Mouse (Mus musculus): ENCODE results near the gene Il18bp. TPM values are rescaled to one million over a fixed set of nuclear protein-coding genes. Genes with fewer than 3 reads are reported as not detected.
A peak's percentile ranks its signal among the peaks of the same experiment; 100 is the strongest.
"Not testable (repeated sequence)": the region's sequence is repeated elsewhere in the genome, so short reads cannot be mapped to it uniquely, and the experiment has no call there.

The Il18bp gene
- total RNA-seq, 2 experiments from 2014 or later = 7.5 to 11.6 TPM

DNA sequence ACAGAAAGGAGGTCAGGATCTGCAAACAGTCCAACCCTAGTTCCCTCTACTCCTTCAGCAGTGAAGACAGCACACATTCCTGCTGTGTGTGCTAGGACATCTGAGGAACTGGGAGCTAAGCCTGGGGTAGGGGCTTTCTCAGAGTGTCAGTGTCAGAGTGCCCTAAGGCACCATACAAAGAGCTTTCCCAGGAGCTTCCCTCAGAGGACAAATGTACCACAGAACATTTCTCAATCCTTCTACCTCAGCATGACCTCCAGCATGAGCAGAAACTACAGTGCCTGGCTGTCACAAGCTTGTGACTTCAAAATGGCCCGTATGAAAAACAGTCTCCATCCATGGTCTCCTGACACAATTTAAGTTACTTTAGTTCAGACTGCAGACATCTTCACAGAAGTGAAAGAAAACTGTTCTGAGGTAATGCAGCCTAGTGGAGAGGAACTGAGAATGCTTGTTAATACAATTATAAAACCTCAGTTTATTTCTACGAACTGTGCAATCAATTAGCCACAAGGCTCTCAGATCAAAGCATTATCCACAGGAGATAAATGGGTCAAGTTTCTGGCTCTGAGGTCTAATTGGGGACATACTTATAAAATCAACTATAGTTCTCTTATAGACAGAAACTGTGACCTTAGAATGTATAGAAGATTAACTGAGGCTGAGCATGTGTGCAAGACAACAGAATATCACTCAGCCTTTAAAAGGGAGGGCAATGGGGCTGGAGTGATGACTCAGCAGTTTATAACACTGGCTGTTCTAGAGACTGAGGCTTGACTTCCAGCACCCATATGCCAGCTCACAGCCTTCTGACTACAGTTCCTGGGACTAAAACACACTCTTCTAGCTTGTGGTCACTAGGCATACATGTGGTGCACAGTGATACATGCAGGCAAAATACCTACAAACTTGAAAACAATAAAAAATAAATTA, 7.0 kb upstream of the Il18bp start:
- no peak for DNase-seq (ENCODE audit: low spot score in 2 of 2)
- no peak for TF ChIP-seq CTCF (conservative IDR thresholded peaks at IDR 0.05)
- H3K27ac ChIP-seq = no peak overlapping the region
- H3K4me3 ChIP-seq = no peak overlapping the region

DNA sequence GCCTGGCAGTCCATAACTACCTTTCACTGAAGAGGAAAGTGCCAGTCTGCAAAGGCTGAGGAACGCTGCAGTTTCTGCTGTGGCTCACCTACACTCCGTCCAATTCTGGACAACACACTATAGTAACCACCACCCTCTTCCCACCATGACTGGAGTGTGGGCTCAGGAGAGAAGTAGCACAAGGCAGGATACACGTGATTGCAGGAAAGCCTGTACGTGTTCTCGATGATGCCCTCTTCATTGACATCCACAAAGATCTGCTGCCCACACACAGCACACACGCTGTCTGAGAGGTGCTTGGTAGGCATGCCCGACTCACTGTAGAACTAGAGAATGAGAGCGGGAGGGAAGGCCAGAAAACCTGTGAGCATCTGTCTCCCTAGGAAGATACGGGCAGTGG, 5.3 kb upstream of the Il18bp start:
- no peak overlapping the region for H3K27ac ChIP-seq
- no peak for DNase-seq (ENCODE audit: low spot score in 2 of 2)
- TF ChIP-seq CTCF (conservative IDR thresholded peaks at IDR 0.05) = no peak
- H3K4me3 ChIP-seq = no peak overlapping the region

DNA sequence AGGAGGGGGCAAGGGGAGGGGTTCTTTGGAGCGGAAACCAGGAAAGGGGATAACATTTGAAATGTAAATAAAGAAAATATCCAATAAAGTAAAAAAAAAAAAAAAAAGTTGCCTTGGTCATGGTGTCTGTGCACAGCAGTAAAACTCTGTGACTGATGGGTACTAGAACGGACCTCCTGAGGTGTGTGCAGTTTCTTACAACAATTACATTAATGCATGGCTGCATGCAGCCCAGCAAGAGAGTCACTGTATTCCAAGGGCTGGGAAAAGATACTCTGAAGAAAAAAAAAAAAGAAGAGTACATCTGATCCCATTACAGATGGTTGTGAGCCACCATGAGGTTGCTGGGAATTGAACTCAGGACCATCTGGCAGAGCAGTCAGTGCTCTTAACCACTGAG, 2.4 kb upstream of the Il18bp start:
- not testable (repeated sequence) for DNase-seq (ENCODE audit: low spot score in 2 of 2); H3K27ac ChIP-seq; H3K4me3 ChIP-seq

DNA sequence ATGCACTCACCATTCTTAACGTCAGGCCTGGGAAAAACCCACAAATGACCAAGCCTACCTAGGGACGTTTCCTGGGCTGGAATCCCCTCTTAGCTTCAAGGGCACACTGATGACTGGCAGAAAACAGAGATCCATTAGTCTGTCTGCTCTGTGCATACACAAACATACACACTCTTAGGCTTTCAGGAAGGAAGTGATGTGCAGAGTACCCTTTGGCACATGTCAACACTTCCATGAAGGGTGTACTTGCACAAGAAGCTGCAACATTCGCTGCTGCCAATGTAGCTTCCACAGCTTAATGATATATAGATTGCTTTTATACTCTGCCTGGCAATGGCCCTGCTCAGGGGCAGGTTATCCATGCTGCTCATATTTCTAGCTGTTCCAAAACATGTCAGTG, 872 bp upstream of the Il18bp start:
- no peak overlapping the region for H3K4me3 ChIP-seq
- no peak for TF ChIP-seq CTCF (conservative IDR thresholded peaks at IDR 0.05)
- DNase-seq (ENCODE audit: low spot score in 2 of 2) = no peak

DNA sequence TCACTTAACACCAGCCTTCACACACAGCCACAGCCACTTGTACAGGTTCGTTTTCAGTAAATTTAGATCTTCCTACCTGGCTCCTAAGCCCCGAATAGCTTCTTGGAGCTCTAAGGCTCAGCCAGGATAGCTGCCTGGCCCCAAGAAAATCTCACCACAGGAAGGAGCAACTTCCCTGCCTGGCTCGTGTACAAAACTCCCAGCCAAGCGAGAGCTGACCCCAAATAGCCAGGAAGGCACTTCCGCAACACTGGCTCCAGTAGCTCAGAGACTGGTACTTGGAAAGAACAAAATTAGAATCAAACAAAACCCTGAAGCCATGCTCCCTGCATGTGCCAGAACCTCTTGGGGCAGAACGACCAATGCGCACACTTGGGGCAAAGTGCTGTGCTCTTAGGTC, 456 bp downstream of the Il18bp start:
- Histone ChIP-seq H3K4me3 (no peak overlapping the region), H3K27ac (peak overlapping the region; percentile 12; the same call in 1 of the 2 replicates)
- DNase-seq (ENCODE audit: low spot score in 2 of 2) = no peak
- TF ChIP-seq CTCF (conservative IDR thresholded peaks at IDR 0.05) = no peak

More for the DNA sequence above, 872 bp upstream of the Il18bp start:
- no peak overlapping the region for H3K27ac ChIP-seq

DNA sequence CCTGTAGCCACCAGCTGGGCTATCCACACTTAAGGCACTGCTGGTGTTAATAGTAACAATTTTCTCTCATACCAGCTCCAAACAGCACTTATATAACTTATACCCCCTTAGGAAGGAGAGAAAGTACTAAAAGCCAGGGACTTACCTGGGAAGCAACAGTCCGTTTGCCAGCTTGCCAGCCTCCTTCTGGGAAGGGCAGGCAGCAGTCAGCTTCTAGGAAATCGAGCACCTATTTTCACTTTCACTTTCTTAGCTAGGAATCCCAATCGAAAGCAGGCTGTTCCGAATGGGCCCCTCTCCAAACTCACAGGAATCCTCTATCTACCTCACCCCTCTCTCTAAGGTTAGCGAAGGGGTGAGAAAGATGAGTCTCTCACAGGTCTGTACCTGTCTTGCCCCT, 1.0 kb downstream of the Il18bp start:
- Histone ChIP-seq H3K4me3 (peak overlapping the region; percentile 0; the same call in 1 of the 2 replicates), H3K27ac (peak overlapping the region; percentile 12; the same call in 1 of the 2 replicates)
- no peak for DNase-seq (ENCODE audit: low spot score in 2 of 2)
- no peak for TF ChIP-seq CTCF (conservative IDR thresholded peaks at IDR 0.05)

DNA sequence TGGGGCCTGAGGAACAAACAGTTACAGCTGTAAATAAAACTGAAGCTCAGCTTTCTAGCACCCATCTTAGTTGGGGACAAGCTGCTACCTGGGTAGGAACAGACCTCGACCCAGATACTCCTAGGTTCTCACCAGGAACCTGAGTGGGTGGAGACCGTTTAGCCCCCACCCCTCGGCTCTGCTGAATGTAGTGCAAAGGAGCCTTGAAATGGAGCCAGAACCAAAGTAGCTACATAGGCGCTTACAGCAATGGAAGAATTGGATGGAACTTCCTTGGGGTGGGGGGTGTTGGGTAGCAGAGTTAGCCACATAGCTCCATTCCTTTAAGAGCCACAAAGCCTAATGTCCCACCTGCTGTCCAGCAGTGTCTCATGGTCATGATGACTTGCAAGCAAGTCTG, 1.6 kb downstream of the Il18bp start:
- TF ChIP-seq CTCF (conservative IDR thresholded peaks at IDR 0.05) = no peak
- peak overlapping the region; percentile 12 for H3K27ac ChIP-seq
- DNase-seq (ENCODE audit: low spot score in 2 of 2) = no peak
- H3K4me3 ChIP-seq = no peak overlapping the region

DNA sequence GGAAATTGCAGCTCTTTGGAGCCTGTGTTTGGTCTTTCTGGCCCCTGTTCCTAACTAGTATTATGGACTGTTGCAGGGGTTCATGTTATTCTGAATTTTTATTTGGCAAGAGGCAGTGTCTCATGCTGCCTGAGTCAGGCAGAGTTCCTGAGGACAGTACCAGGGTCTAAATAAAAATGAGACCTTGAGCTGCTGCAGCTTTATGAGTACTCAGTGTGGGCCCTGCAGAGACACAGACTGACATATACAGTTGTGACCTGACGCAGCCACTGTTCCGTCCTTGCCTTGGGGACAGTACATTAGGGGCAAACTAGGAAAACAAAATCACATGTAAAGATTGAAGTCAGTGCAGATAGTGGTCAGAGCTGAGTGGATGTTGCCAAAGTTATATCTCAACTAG, 3.5 kb downstream of the Il18bp start:
- no peak overlapping the region for H3K4me3 ChIP-seq
- no peak overlapping the region for H3K27ac ChIP-seq
- TF ChIP-seq CTCF (conservative IDR thresholded peaks at IDR 0.05) = no peak
- no peak for DNase-seq (ENCODE audit: low spot score in 2 of 2)

DNA sequence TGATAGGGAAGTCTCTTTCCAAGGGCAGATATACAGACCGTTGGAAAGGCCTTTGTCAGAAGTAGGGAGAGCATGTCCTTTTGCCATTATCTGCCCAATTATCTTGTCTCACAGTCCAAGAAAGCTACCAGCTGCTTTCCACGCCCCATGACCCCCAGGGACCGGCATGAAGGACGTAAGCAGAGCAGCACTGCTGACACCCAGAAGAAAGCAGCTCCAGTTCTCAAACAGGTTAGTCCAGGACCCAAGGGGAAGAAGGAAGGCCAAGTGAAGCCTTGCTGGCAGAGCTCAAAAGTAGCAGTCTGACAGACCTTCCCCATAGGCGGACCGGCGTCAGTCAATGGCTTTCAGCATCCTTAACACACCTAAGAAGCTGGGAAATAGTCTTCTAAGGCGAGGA, 5.1 kb downstream of the Il18bp start:
- H3K27ac ChIP-seq = no peak overlapping the region
- no peak for TF ChIP-seq CTCF (conservative IDR thresholded peaks at IDR 0.05)
- DNase-seq (ENCODE audit: low spot score in 2 of 2) = no peak
- no peak overlapping the region for H3K4me3 ChIP-seq

DNA sequence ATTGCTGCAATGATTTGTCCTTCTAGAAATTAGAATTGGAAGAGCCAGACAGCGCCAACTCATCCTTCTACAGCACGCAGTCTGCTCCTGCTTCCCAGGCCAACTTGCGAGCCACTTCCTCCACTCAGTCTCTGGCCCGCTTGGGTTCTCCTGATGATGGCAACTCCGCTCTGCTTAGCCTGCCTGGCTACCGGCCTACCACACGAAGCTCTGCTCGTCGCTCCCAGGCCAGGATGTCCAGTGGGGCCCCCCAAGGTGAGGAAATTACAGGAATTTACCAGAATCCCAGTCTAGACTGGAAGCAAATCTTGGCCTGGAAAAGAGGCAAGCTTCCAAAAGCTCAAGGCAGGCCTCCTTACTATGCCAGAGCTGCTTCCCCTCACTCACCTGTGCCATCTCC, 6.6 kb downstream of the Il18bp start:
- no peak for DNase-seq (ENCODE audit: low spot score in 2 of 2)
- no peak overlapping the region for H3K4me3 ChIP-seq
- TF ChIP-seq CTCF (conservative IDR thresholded peaks at IDR 0.05) = no peak
- H3K27ac ChIP-seq = peak overlapping the region; percentile 84

DNA sequence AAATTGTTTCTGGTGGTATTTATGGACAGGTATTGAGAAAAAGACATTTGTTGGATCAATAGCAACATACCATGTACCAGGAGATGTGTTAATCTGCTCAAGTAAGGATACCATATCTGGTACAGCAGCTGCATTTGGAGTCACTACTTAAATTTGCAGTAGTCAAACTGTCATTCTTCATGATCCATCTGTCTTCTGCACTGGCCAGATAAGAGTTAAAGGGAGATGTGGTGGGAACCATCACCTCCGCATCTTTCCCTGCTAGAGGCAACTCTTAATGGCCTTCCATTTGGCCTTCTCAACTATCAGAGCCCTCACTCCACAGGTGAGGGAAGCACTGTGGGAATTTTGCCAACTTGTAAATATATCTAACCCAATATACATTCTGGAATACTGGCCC, 12.0 kb downstream of the Il18bp start:
- Histone ChIP-seq H3K4me3 (no peak overlapping the region), H3K27ac (peak overlapping the region; percentile 4; the same call in 1 of the 2 replicates)
- no peak for DNase-seq (ENCODE audit: low spot score in 2 of 2)
- TF ChIP-seq CTCF (conservative IDR thresholded peaks at IDR 0.05) = no peak

DNA sequence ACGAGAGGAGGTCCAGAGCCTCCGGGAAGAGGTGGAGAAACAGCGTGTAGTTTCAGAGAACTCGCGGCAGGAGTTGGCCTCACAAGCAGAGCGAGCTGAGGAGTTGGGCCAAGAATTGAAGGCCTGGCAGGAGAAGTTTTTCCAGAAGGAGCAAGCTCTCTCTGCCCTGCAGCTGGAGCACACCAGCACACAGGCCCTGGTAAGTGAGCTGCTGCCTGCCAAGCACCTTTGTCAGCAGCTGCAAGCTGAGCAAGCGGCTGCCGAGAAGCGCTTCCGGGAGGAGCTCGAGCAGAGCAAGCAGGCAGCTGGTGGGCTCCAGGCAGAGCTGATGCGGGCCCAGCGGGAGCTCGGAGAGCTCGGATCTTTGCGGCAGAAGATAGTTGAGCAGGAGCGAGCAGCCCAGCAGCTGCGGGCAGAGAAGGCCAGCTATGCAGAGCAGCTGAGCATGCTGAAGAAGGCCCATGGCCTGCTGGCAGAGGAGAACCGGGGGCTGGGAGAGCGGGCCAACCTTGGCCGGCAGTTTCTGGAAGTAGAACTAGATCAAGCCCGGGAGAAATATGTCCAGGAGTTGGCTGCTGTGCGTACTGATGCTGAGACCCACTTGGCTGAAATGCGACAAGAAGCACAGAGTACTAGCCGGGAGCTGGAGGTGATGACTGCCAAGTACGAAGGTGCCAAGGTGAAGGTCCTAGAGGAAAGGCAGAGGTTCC, 17.4 kb downstream of the Il18bp start:
- no peak for TF ChIP-seq CTCF (conservative IDR thresholded peaks at IDR 0.05)
- DNase-seq (ENCODE audit: low spot score in 2 of 2) = peak in 1 of 2 experiments; percentile 55
- peak overlapping the region; percentile 1; the same call in 1 of the 2 replicates for H3K4me3 ChIP-seq
- peak overlapping the region; percentile 86 for H3K27ac ChIP-seq

DNA sequence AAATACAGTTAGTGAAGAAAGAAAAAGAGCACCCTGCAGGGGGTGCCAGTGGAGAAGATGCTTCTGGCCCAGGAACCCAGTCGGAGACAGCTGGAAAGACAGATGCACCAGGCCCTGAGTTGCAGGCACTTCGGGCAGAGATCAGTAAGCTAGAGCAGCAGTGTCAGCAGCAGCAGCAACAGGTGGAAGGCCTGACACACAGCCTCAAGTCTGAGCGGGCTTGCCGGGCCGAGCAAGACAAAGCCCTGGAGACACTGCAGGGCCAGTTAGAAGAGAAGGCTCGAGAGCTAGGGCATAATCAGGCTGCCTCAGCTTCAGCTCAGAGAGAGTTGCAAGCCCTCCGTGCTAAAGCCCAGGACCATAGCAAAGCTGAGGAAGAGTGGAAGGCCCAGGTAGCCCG, 18.2 kb downstream of the Il18bp start:
- TF ChIP-seq CTCF (conservative IDR thresholded peaks at IDR 0.05) = peak; percentile 34; the same call in 1 of the 2 replicates
- Histone ChIP-seq H3K4me3 (no peak overlapping the region), H3K27ac (peak overlapping the region; percentile 86)
- DNase-seq (ENCODE audit: low spot score in 2 of 2) = peak in 1 of 2 experiments; percentile 14

Data from layer of hippocampus, adult 2 months (tissue).